Mouse (Mus musculus) heart, embryonic 10.5 days (tissue): ENCODE measurements around the gene 1810009A15Rik. TPM values are rescaled to one million over a fixed set of nuclear protein-coding genes. Genes with fewer than 3 reads are reported as not detected.
"Not testable (repeated sequence)": the region's sequence is repeated elsewhere in the genome, so short reads cannot be mapped to it uniquely, and the experiment has no call there.

Experiments
- DNase-seq: peaks from one replicate; pipeline ENCODE4 v3.0.0-alpha.2; 2017; ENCODE audit warnings: low spot score
- H3K27ac ChIP-seq: fragments of 300-500 bp; sonication (generic); 2 replicates; pipeline ENCODE4 v1.5.1; 2016; ENCODE audit warnings: mild to moderate bottlenecking
- H3K27me3 ChIP-seq: fragments of 300-500 bp; sonication (generic); 2 replicates; pipeline ENCODE4 v1.6.1; 2016; ENCODE audit warnings: mild to moderate bottlenecking; ENCODE audit not compliant: poor library complexity, insufficient read depth, severe bottlenecking
- H3K36me3 ChIP-seq: fragments of 300-500 bp; sonication (generic); 2 replicates; pipeline ENCODE4 v1.6.1; 2016; ENCODE audit warnings: mild to moderate bottlenecking, moderate library complexity
- H3K4me1 ChIP-seq: fragments of 300-500 bp; sonication (generic); 2 replicates; pipeline ENCODE4 v1.6.1; 2016; ENCODE audit warnings: mild to moderate bottlenecking
- H3K4me3 ChIP-seq: fragments of 300-500 bp; sonication (generic); 2 replicates; pipeline ENCODE4 v1.5.1; 2016; ENCODE audit warnings: mild to moderate bottlenecking, moderate library complexity
- H3K9me3 ChIP-seq: fragments of 300-500 bp; sonication (generic); 2 replicates; pipeline ENCODE4 v1.6.1; 2016; ENCODE audit warnings: mild to moderate bottlenecking, moderate library complexity
- WGBS: fragments of 180-500 bp; shearing (Covaris S2); methylation state at CpG from one replicate; pipeline ENCODE4 v1.1.7; 2016; 5-methylcytosine and 5-hydroxymethylcytosine counted together
- polyA plus RNA-seq: library from polyadenylated mRNA; unstranded; fragments of >200 nt; fragmentation: Nextera tagmentation; extraction: Ambion mirVana; gene quantifications from 2 replicates; pipeline ENCODE4 v1.2.1, GENCODE M21; 2016

Gene 1810009A15Rik
- polyA plus RNA-seq, 1 experiment from 2014 or later: 140 TPM

- H3K4me3 ChIP-seq: no peak overlapping the region
- no peaks in the 10 kb centered on the region for H3K4me1 ChIP-seq
- DNase-seq: no peak
- no peak overlapping the region for H3K27ac ChIP-seq
- WGBS: 40% methylated on average over 4 of the region's 4 CpGs
- H3K27me3 ChIP-seq: no peaks in the 10 kb centered on the region
- H3K9me3 ChIP-seq: no peaks in the 10 kb centered on the region
- H3K36me3 ChIP-seq: no peaks in the 10 kb centered on the region
Observed at GRCm38 (mm10) chr19:8857689-8858088, 31.0 kb upstream of the 1810009A15Rik start.

GRCm38 (mm10) chr19:8859018-8859417, 29.6 kb upstream of the 1810009A15Rik start:
- Histone ChIP-seq H3K4me3 (no peak overlapping the region), H3K36me3 (no peaks in the 10 kb centered on the region), H3K4me1 (no peaks in the 10 kb centered on the region), H3K9me3 (no peaks in the 10 kb centered on the region), H3K27ac (no peak overlapping the region), H3K27me3 (no peaks in the 10 kb centered on the region)
- no peak for DNase-seq
- 13% methylated on average over 1 of the region's 1 CpGs for WGBS

- 75% methylated on average over 6 of the region's 6 CpGs for WGBS
- Histone ChIP-seq H3K9me3 (no peaks in the 10 kb centered on the region), H3K27ac (no peak overlapping the region), H3K4me1 (no peaks in the 10 kb centered on the region), H3K27me3 (no peaks in the 10 kb centered on the region), H3K4me3 (no peak overlapping the region), H3K36me3 (no peaks in the 10 kb centered on the region)
- no peak for DNase-seq
Observed at GRCm38 (mm10) chr19:8864265-8864664, 24.4 kb upstream of the 1810009A15Rik start.

- H3K9me3 ChIP-seq, H3K4me1 ChIP-seq, H3K27me3 ChIP-seq, DNase-seq: not testable (repeated sequence)
- 78% methylated on average over 3 of the region's 3 CpGs for WGBS
- Histone ChIP-seq H3K4me3 (peak overlapping the region; percentile 94), H3K27ac (peak overlapping the region; percentile 94; the same call in 1 of the 2 replicates), H3K36me3 (peaks cover 22% of the 10 kb centered on the region)
Observed at GRCm38 (mm10) chr19:8870381-8870780, 18.3 kb upstream of the 1810009A15Rik start.

GRCm38 (mm10) chr19:8870838-8871237, 17.8 kb upstream of the 1810009A15Rik start:
- no peak for DNase-seq
- Histone ChIP-seq H3K9me3 (no peaks in the 10 kb centered on the region), H3K4me3 (peak overlapping the region; percentile 94), H3K36me3 (peaks cover 27% of the 10 kb centered on the region), H3K27me3 (no peaks in the 10 kb centered on the region), H3K27ac (peak overlapping the region; percentile 94), H3K4me1 (peaks cover 6% of the 10 kb centered on the region)
- WGBS: 38% methylated on average over 9 of the region's 9 CpGs

GRCm38 (mm10) chr19:8871267-8872186, 17.1 kb upstream of the 1810009A15Rik start, which contains the start of gene Ubxn1:
Ubxn1 (plus strand) TSS chr19:8871496.
- Histone ChIP-seq H3K4me1 (peaks cover 6% of the 10 kb centered on the region), H3K36me3 (peaks cover 33% of the 10 kb centered on the region), H3K27ac (peak within 1 kb of the TSS; percentile 94), H3K27me3 (no peaks in the 10 kb centered on the region), H3K4me3 (peak within 1 kb of the TSS; percentile 94), H3K9me3 (no peaks in the 10 kb centered on the region)
- 1% methylated on average over 59 of the region's 59 CpGs for WGBS
- peak; percentile 99 for DNase-seq

GRCm38 (mm10) chr19:8872266-8872840, 16.3 kb upstream of the 1810009A15Rik start:
- H3K36me3 ChIP-seq: peaks cover 37% of the 10 kb centered on the region
- 79% methylated on average over 10 of the region's 10 CpGs for WGBS
- no peaks in the 10 kb centered on the region for H3K27me3 ChIP-seq
- peaks cover 6% of the 10 kb centered on the region for H3K4me1 ChIP-seq
- DNase-seq: no peak
- H3K9me3 ChIP-seq: no peaks in the 10 kb centered on the region
- peak overlapping the region; percentile 94 for H3K4me3 ChIP-seq
- H3K27ac ChIP-seq: peak overlapping the region; percentile 94

GRCm38 (mm10) chr19:8875031-8875430, 13.6 kb upstream of the 1810009A15Rik start:
- WGBS: 90% methylated on average over 7 of the region's 7 CpGs
- Histone ChIP-seq H3K36me3 (peaks cover 46% of the 10 kb centered on the region), H3K27me3 (no peaks in the 10 kb centered on the region), H3K9me3 (no peaks in the 10 kb centered on the region), H3K4me1 (peaks cover 11% of the 10 kb centered on the region), H3K4me3 (no peak overlapping the region), H3K27ac (no peak overlapping the region)
- DNase-seq: no peak

GRCm38 (mm10) chr19:8880311-8881033, 8.2 kb upstream of the 1810009A15Rik start, which contains the start of gene Uqcc3:
Uqcc3 (minus strand) TSS chr19:8880923.
- Histone ChIP-seq H3K27ac (peak within 1 kb of the TSS; percentile 94), H3K9me3 (no peaks in the 10 kb centered on the region), H3K4me3 (peak within 1 kb of the TSS; percentile 67), H3K36me3 (peaks cover 23% of the 10 kb centered on the region), H3K4me1 (peaks cover 5% of the 10 kb centered on the region; the same call in 1 of the 2 replicates), H3K27me3 (no peaks in the 10 kb centered on the region)
- DNase-seq: peak; percentile 93
- 2% methylated on average over 42 of the region's 42 CpGs for WGBS

- WGBS: 22% methylated on average over 3 of the region's 3 CpGs
- Histone ChIP-seq H3K9me3 (no peaks in the 10 kb centered on the region), H3K27me3 (no peaks in the 10 kb centered on the region), H3K36me3 (peaks cover 17% of the 10 kb centered on the region), H3K27ac (peak overlapping the region; percentile 94; the same call in 1 of the 2 replicates), H3K4me1 (peaks cover 5% of the 10 kb centered on the region; the same call in 1 of the 2 replicates), H3K4me3 (peak overlapping the region; percentile 67)
- DNase-seq: no peak
Observed at GRCm38 (mm10) chr19:8881034-8881392, 7.6 kb upstream of the 1810009A15Rik start.

- Histone ChIP-seq H3K9me3 (no peaks in the 10 kb centered on the region), H3K36me3 (no peaks in the 10 kb centered on the region), H3K4me3 (no peak within 1 kb of the TSS), H3K4me1 (peaks cover 10% of the 10 kb centered on the region), H3K27ac (no peak within 1 kb of the TSS), H3K27me3 (no peaks in the 10 kb centered on the region)
- 72% methylated on average over 3 of the region's 3 CpGs for WGBS
- DNase-seq: no peak
Observed at GRCm38 (mm10) chr19:8883616-8884015, 5.0 kb upstream of the 1810009A15Rik start, which contains the start of the genes Lbhd1 and Gm49403. Lbhd1 (plus strand) TSS chr19:8883732. Gm49403 (plus strand) TSS chr19:8883930.

- Histone ChIP-seq H3K36me3 (peaks cover 13% of the 10 kb centered on the region), H3K27me3 (no peaks in the 10 kb centered on the region), H3K27ac (peak overlapping the region; percentile 88), H3K9me3 (no peaks in the 10 kb centered on the region), H3K4me1 (peaks cover 8% of the 10 kb centered on the region), H3K4me3 (peak overlapping the region; percentile 71; the same call in 1 of the 2 replicates)
- WGBS: 41% methylated on average over 1 of the region's 1 CpGs
- no peak for DNase-seq
Observed at GRCm38 (mm10) chr19:8886916-8887584, 1.6 kb upstream of the 1810009A15Rik start.
